Mouse (Mus musculus) CD4-positive helper T cell, adult 2 months (primary cell): Measurements from ENCODE around the gene Pus3.
A peak's percentile ranks its signal among the peaks of the same experiment; 100 is the strongest.
"Not testable (repeated sequence)": the region's sequence is repeated elsewhere in the genome, so short reads cannot be mapped to it uniquely, and the experiment has no call there.

ENCODE experiments used
- DNase-seq: peaks from one replicate; pipeline ENCODE4 v3.0.0-alpha.2; 2012; ENCODE audit warnings: low read depth, missing footprints, low spot score

Pus3 gene

DNA sequence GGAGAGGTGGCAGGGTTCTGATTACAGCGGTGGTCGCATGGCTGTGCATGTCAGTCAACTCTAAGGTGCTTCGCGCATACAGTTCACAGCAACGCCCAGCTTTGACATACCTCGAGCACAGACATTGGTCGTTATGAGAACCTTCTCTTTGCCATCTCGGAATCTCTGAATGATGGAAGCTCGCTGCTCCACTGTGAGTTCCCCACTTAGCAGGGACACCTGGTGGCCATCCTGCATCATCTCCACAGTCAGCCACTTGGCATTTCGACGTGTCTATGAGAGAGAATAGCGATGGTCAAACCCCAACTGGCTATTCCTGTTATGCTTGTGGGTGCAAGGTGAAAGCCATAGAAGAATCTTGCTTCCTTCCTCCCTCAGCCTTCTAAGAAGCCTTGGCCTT is 12.7 kb upstream of the Pus3 start:
- DNase-seq: no peak

DNA sequence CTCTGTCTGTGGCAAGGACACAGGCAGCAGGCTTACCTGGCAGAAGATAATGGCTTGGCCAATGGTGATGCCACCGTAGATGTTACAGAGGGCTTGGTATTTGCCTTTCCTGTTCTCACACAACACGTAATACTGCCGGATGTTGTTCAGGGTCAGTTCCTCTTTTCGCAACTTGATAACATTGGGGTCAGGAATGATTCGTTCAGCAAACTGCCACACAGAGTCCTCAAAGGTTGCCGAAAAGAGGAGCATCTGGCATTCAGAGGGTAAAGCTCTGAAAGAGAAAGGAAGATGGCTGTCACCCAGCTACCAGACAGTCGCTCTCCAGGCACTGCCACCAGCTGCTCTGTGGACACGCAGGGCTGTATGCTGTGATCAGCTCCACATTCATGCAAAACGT is 11.7 kb upstream of the Pus3 start:
- no peak for DNase-seq

- DNase-seq: no peak
Observed at GRCm38 (mm10) chr9:35548455-35548854, 9.9 kb upstream of the Pus3 start.

- no peak for DNase-seq
Observed at GRCm38 (mm10) chr9:35556494-35557102, 1.8 kb upstream of the Pus3 start.

GRCm38 (mm10) chr9:35559009-35559890 is 855 bp downstream of the Pus3 start:
- peak; percentile 87 for DNase-seq

DNA sequence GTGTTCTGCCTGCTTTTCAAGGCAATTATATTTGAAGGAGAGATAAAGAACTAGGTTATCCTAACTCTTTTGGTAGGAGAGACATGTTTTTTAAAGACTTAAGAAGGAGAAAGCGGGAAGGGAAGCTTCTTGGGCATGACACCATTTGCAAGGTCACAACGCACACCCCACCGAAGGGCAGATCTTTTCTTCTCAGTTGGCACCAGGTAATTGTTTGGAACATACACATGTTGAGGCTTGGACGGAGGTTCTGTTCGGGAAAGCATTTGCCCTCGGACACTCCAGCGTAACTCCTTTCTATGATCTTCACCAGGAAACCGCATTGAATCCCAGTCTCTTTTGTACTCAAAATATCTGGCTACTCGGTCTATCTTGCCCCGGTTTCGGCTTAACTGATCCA is 2.7 kb downstream of the Pus3 start:
- DNase-seq: no peak

DNA sequence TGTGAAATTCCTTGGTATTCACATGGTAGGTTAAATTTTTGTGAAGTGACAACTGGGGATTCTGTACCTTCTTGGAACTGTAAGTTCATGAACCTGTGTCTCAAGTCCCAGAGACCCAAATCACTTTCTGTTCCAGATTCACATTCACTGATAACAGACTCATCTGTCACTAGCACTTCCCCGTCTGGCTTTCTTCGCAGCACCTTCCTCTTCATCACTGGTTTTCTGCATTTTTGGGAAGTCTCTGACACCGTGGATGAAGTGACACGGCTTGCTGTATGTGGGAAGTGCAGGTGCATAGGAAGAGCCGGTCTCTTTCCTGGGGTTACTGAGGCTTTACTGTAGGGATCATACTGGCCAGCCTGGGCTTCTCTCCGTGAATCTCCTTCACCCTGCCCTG is 3.2 kb downstream of the Pus3 start:
- DNase-seq: no peak

DNA sequence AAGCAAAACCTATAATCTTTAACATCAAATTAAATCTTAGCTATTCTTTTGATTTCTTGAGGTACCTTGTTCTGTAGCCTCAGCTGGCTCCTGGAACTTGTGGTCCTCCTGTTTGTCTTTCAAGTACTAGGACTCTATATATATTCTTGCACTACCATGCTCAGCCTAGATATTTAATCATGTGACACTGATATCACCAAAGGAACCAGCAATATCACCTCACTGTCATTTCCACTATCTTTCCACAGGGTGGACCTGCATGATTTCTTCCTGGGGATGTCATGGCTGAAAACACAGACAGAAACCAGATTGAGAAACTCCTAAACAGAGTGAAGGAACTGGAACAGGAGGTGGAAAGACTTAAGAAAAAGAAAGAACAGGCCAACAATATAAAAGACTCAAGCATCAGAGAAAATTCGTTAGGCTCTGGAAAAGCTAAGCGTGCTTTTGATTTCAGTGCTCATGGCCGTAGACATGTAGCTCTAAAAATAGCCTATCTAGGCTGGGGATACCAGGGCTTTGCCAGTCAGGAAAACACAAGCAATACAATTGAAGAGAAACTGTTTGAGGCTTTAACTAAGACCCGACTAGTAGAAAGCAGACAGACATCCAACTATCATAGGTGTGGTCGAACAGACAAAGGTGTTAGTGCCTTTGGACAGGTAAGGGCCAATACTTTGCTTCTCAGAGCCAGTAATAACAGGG is 6.3 kb downstream of the Pus3 start:
- DNase-seq: no peak

- DNase-seq: no peak
Observed at GRCm38 (mm10) chr9:35567995-35568394, 9.6 kb downstream of the Pus3 start.

GRCm38 (mm10) chr9:35569571-35570534 is 11.5 kb downstream of the Pus3 start, which contains the start of the genes Pate2 and Hyls1:
Pate2 (plus strand) TSS chr9:35570284.
Hyls1 (minus strand) TSS chr9:35570398.
- peak; percentile 97 for DNase-seq

DNA sequence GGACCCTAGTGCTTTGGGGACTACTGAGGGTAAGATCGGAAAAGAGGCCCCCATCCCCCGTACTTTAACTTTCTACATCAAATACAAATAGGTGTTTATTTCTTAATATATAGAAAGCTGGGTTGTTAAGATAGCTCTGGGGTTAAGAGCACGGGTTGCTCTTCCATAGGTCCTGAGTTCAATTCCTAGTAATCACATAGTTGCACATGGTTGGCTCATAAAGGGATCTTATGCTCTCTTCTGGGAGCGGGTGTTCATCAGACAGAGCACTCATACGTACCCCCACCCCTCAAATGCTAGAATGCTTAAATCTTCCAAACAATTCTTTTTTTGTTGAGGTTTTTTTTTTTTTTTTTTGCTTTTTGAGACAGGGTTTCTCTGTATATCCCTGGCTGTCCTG is 12.3 kb downstream of the Pus3 start:
- DNase-seq: no peak

GRCm38 (mm10) chr9:35574416-35574815 is 16.0 kb downstream of the Pus3 start:
- no peak for DNase-seq

- no peak for DNase-seq
Observed at GRCm38 (mm10) chr9:35587674-35588073, 29.3 kb downstream of the Pus3 start.

DNA sequence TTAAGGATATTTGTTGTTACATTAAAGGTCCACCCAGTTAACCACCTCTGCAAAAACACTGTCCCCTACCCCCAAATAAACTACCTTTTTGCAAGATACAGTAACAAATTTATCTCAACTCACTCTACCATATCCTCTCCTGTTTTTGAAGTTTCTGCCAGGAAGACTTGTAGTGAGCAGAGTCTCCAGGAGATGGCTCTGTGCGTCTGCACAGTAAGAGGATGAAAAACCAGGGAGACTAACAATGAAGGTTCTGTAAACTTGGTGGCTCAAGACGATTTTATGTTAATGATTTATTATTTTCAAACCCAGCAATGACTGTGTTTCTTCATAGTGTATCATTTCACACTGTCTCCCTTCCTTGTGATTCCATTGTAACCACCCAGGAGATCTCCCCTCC is 34.5 kb downstream of the Pus3 start:
- no peak for DNase-seq

GRCm38 (mm10) chr9:35607647-35608405 is 49.4 kb downstream of the Pus3 start:
- no peak for DNase-seq

- DNase-seq: no peak
Observed at GRCm38 (mm10) chr9:35611841-35612240, 53.4 kb downstream of the Pus3 start, which contains the start of gene Pate4. Pate4 (minus strand) TSS chr9:35611941.

- DNase-seq: no peak
Observed at GRCm38 (mm10) chr9:35614005-35614404, 55.6 kb downstream of the Pus3 start.

DNA sequence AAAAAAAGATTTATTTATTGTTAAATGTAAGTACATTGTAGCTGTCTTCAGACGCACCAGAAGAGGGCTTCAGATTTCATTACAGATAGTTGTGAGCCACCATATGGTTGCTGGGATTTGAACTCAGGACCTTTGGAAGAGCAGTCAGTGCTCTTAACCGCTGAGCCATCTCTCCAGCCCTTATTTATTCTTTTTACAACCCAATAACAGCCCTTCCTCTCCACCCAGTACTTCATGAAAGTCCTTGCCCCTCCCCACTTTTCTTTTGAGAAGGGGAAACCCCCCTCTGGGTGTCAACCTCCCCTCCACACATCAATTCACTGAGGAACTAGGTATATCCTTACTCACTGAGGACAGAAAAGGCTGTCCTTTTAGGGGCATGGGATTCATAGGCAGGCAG is 58.4 kb downstream of the Pus3 start:
- DNase-seq: not testable (repeated sequence)
